Mouse (Mus musculus) midbrain, embryonic 11.5 days (tissue): ENCODE measurements at regions not wholly inside any gene's neighbourhood (a gene's known extent, or its start where the extent isn't known, plus 50 kb on each side); places are given as distances from the start of the nearest gene placed in this dataset.

Source experiments
- ATAC-seq: fragments of 200-750 bp; cut with Nextera tagmentation; 2 replicates; pipeline ENCODE4 v1.8.0; 2017; ENCODE audit warnings: moderate TSS enrichment, moderate library complexity; ENCODE audit not compliant: low FRiP score
- DNase-seq: peaks from one replicate; pipeline ENCODE4 v3.0.0; 2015; ENCODE audit warnings: low spot score; ENCODE audit errors: missing footprints
- H3K27ac ChIP-seq: fragments of 300-500 bp; sonication (generic); 2 replicates; pipeline ENCODE4 v1.5.1; 2014; ENCODE audit warnings: low read depth, low read length
- H3K27me3 ChIP-seq: fragments of 300-500 bp; sonication (generic); 2 replicates; pipeline ENCODE4 v1.6.1; 2014; ENCODE audit warnings: mild to moderate bottlenecking, low read length, moderate library complexity, mixed read lengths; ENCODE audit not compliant: control insufficient read depth, insufficient read depth
- H3K36me3 ChIP-seq: fragments of 300-500 bp; sonication (generic); 2 replicates; pipeline ENCODE4 v1.6.1; 2014; ENCODE audit warnings: mild to moderate bottlenecking, low read length, moderate library complexity, mixed read lengths; ENCODE audit not compliant: control insufficient read depth, insufficient read depth
- H3K4me1 ChIP-seq: fragments of 300-500 bp; sonication (generic); 2 replicates; pipeline ENCODE4 v1.6.1; 2014; ENCODE audit warnings: low read length; ENCODE audit not compliant: control insufficient read depth, insufficient read depth
- H3K4me2 ChIP-seq: fragments of 300-500 bp; sonication (generic); 2 replicates; pipeline ENCODE4 v1.6.1; 2014; ENCODE audit warnings: mild to moderate bottlenecking, moderate library complexity
- H3K4me3 ChIP-seq: fragments of 300-500 bp; sonication (generic); 2 replicates; pipeline ENCODE4 v1.5.1; 2014; ENCODE audit warnings: low read depth, low read length
- H3K9ac ChIP-seq: fragments of 300-500 bp; sonication (generic); 2 replicates; pipeline ENCODE4 v1.6.1; 2014; ENCODE audit warnings: low read length
- H3K9me3 ChIP-seq: fragments of 300-500 bp; sonication (generic); 2 replicates; pipeline ENCODE4 v1.6.1; 2016; ENCODE audit warnings: low read length; ENCODE audit not compliant: control insufficient read depth
- WGBS: fragments of 180-500 bp; shearing (Covaris S2); extraction: QIAGEN DNeasy Blood & Tissue Kit; methylation state at CpG from one replicate; pipeline ENCODE4 v1.1.7; 2014; 5-methylcytosine and 5-hydroxymethylcytosine counted together

DNA sequence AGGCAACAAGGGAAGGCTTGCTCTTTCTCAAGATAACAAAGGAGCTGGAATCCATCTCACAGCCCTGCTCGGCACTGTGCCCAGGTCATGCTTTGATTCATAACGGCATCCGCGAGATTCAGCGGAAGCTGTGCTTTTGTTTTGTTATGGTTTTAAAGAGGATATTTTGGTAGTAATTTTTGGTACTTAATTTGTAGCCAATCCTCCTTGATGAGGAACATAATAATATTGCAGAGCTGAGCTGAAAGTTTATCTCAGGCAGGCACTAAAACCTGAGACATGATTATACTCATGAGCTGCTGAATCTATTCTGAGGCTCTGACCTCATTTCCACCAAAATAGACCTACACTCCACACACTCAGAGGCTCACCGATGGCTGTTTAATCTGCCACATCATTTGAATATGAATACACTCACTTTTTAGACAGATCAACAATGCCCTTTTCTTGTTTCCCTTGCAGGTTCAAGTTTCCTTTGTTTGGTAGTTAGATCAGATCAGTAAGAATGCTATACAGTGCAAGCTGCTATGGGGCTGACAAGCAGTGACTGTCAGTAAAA, 518.5 kb downstream of the Ptprc start:
- H3K9me3 ChIP-seq, result no peaks in the 10 kb centered on the region
- peak overlapping the region; percentile 27; the same call in 1 of the 2 replicates for H3K4me2 ChIP-seq
- no peaks in the 10 kb centered on the region for H3K27me3 ChIP-seq
- DNase-seq, result peak; percentile 95
- WGBS, result 13% methylated on average over 6 of the region's 6 CpGs
- peaks cover 5% of the 10 kb centered on the region for H3K4me1 ChIP-seq
- H3K4me3 ChIP-seq, result no peak overlapping the region
- H3K27ac ChIP-seq, result peak overlapping the region; percentile 50
- H3K36me3 ChIP-seq, result no peaks in the 10 kb centered on the region
- ATAC-seq, result peak; percentile 94
- H3K9ac ChIP-seq, result 0 out of 2 replicates have a peak overlapping the region, but pooled peaks have one; percentile 31

DNA sequence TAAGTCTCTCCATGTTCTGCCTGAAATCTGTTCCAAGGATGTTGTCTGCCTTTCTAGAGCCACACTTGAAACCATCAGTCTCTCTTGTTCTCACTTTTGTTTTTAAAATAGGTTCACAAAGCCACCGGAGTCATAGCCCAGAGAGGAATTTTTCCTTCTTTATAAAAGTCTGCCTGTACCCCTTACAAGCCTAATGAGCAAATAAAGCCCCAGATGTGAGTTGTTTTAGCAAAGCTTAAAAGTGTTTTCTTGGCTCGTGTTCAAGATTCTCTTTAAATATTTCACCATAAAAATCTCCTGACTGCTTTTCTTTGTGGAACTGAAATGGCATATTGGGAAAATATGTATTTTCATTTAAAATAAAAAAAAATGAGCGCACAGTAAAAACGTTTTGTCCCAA, 521.3 kb downstream of the Ptprc start:
- DNase-seq, result no peak
- Histone ChIP-seq H3K36me3 (no peaks in the 10 kb centered on the region), H3K27me3 (no peaks in the 10 kb centered on the region), H3K4me3 (no peak overlapping the region), H3K4me2 (no peak overlapping the region), H3K27ac (no peak overlapping the region), H3K9ac (no peak overlapping the region), H3K4me1 (peaks cover 5% of the 10 kb centered on the region), H3K9me3 (no peaks in the 10 kb centered on the region)
- ATAC-seq, result no peak
- 57% methylated on average over 4 of the region's 4 CpGs for WGBS

DNA sequence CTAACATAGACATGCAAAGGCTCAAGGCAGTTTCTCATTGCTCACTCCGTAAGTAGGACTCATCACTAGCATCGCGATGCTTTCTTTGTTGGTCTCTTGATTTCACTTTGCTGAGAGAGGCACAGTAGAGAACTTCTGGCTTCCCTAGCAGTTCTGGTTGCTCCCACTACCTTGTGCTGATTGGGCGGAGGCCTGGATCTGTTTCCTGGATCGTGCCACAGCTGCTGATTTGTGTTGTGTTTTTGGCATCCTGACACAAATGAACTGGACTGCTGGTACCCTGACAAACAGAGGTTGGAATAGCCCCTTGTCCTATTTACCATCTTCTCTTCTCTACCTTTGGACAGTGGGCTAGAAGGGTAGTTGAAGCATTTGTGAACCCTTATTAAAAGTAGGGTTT, 522.0 kb downstream of the Ptprc start:
- H3K27ac ChIP-seq, result no peak overlapping the region
- H3K36me3 ChIP-seq, result no peaks in the 10 kb centered on the region
- ATAC-seq (no peak), DNase-seq (peak; percentile 64)
- no peak overlapping the region for H3K4me2 ChIP-seq
- H3K4me3 ChIP-seq, result no peak overlapping the region
- H3K4me1 ChIP-seq, result peaks cover 5% of the 10 kb centered on the region
- H3K9me3 ChIP-seq, result no peaks in the 10 kb centered on the region
- no peaks in the 10 kb centered on the region for H3K27me3 ChIP-seq
- WGBS, result 85% methylated on average over 5 of the region's 5 CpGs
- H3K9ac ChIP-seq, result no peak overlapping the region

DNA sequence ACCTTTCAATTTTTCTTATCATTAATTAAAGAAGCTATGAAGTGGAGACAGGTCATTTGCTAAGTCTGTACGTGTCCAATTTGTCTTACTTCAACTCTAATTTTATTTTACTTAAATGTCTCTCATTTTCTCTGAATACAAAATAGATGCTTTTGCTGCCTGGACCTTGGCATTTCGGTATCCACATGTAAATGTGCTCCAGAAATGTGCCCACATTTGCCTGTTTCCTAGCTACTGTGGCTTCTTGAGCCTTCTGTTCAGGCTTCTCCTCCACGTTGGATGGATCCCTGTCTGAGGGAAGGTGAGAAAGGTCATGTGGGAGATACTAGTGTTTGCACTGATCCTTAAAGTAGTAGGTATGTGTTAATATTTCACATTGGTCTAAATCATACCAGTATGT, 524.9 kb downstream of the Ptprc start:
- Histone ChIP-seq H3K4me2 (no peak overlapping the region), H3K36me3 (no peaks in the 10 kb centered on the region), H3K9me3 (no peaks in the 10 kb centered on the region), H3K27ac (no peak overlapping the region), H3K9ac (no peak overlapping the region), H3K4me1 (peaks cover 3% of the 10 kb centered on the region; the same call in 1 of the 2 replicates), H3K4me3 (no peak overlapping the region), H3K27me3 (no peaks in the 10 kb centered on the region)
- 69% methylated on average over 3 of the region's 3 CpGs for WGBS
- ATAC-seq, result no peak
- peak; percentile 71 for DNase-seq

DNA sequence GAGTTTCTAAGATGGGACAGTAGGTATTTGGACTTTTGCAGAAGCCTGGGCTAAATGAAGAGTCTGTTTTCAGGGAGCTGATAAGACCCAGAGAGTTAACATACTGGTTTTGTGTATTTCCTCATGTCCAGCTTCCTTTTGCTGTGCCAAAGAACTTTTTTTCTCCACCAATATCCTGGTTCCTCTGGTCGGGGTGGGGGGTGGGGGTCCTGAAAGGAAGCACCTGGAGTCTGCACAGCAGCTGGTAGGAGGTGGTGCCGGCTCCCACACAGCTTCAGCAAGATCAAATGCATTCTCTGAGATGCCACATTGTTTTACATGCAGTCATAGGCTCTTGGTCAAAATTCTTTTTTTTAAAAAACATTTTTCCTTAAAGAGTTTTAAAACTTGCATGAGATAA, 525.4 kb downstream of the Ptprc start:
- Histone ChIP-seq H3K9me3 (no peaks in the 10 kb centered on the region), H3K4me3 (no peak overlapping the region), H3K27ac (no peak overlapping the region), H3K9ac (no peak overlapping the region), H3K4me2 (no peak overlapping the region), H3K36me3 (no peaks in the 10 kb centered on the region), H3K27me3 (no peaks in the 10 kb centered on the region), H3K4me1 (peaks cover 3% of the 10 kb centered on the region; the same call in 1 of the 2 replicates)
- DNase-seq (peak; percentile 81), ATAC-seq (no peak)
- 39% methylated on average over 2 of the region's 2 CpGs for WGBS

DNA sequence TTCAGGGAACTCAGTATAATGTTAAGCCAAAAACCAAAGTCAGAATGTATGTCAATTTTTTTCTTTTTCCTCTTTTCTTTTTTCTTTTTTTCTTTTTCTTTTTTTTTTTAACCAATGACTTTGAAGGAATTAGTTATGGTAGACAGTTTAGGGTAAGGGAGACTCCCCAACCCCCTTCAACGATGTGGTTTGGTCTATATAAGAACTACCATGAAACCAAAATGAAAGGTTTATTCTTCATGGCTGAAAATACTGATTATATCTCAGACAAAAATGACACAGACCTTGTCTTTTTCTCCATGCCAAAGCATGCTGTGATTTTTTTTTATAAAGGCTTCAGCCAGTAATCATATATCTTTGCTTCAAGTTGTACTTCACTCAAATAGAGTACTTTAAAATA, 526.7 kb downstream of the Ptprc start:
- Histone ChIP-seq H3K9ac (no peak overlapping the region), H3K27me3 (no peaks in the 10 kb centered on the region), H3K4me1 (no peaks in the 10 kb centered on the region; the same call in 1 of the 2 replicates), H3K4me2 (no peak overlapping the region), H3K9me3 (no peaks in the 10 kb centered on the region), H3K4me3 (no peak overlapping the region), H3K36me3 (no peaks in the 10 kb centered on the region), H3K27ac (no peak overlapping the region)
- ATAC-seq (no peak), DNase-seq (peak; percentile 54)
- 87% methylated on average over 1 of the region's 1 CpGs for WGBS

DNA sequence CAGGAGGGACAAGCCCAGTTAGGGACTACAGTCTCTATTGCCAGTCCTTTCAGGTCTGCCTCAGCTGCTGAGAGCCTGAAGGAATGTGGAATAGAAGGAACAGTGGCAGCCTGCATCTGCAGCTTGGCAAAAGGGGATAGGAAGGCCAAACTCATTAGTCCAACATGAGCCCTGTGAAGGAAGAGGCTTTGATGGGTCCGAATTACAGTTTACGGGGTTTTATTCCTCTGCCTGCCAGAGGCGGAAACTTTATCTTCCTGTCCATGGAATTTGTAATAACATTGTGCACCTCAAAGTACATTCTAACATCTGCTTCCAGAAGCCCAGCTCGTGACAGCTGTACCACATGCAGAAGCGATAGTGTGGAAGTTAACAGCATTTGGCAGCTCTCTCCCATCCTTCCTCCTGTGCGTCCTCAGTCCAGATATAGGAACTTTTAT, 530.9 kb downstream of the Ptprc start:
- H3K27me3 ChIP-seq, result no peaks in the 10 kb centered on the region
- no peak overlapping the region for H3K4me3 ChIP-seq
- no peak overlapping the region for H3K4me2 ChIP-seq
- 81% methylated on average over 6 of the region's 6 CpGs for WGBS
- H3K27ac ChIP-seq, result no peak overlapping the region
- no peaks in the 10 kb centered on the region for H3K4me1 ChIP-seq
- H3K9me3 ChIP-seq, result no peaks in the 10 kb centered on the region
- no peak overlapping the region for H3K9ac ChIP-seq
- no peaks in the 10 kb centered on the region for H3K36me3 ChIP-seq
- peak; percentile 62 for DNase-seq
- ATAC-seq, result no peak

DNA sequence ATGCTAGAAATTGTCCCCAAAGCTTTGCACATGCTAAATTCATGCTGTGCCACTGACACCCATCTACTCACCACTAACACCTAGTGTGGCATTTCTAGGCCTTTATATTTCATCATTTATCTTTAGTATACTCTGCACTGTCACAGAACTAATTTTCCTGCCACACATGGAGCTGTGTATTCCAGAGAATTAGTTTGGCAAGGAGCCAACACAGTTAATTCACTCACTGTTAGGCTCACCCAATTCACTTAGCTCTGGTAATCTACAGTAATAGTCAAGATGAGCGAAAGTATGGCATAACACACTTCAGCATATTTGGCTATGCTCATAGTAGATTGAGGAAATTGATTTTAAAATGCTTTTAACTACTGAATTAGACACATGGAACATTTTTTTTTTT, 532.0 kb downstream of the Ptprc start:
- H3K4me1 ChIP-seq, result no peaks in the 10 kb centered on the region
- no peak overlapping the region for H3K4me3 ChIP-seq
- H3K36me3 ChIP-seq, result no peaks in the 10 kb centered on the region
- no peak overlapping the region for H3K9ac ChIP-seq
- peak; percentile 62 for DNase-seq
- H3K27me3 ChIP-seq, result no peaks in the 10 kb centered on the region
- H3K9me3 ChIP-seq, result no peaks in the 10 kb centered on the region
- no peak for ATAC-seq
- WGBS, result 90% methylated on average over 1 of the region's 1 CpGs
- no peak overlapping the region for H3K4me2 ChIP-seq
- no peak overlapping the region for H3K27ac ChIP-seq

DNA sequence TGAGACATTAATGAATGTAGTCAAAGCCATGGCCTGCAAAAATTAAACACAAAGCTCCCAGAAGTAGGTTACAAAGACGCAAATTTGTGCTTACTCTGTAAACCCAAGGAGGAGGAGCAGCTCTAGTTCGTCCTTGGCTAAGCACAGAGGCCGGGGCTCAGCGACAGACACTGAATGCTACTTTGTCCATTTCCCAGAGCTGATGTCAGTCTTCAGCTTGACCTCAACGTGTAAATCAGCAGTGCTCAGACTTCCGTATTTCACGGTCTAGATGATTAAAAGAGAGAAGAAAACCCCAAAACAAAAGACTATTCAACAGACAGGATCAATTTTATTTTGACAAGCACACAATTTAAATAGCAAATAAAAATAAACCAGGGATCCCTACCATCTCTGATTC, 534.7 kb downstream of the Ptprc start:
- Histone ChIP-seq H3K4me1 (peaks cover 10% of the 10 kb centered on the region), H3K4me3 (no peak overlapping the region), H3K9me3 (no peaks in the 10 kb centered on the region), H3K27me3 (no peaks in the 10 kb centered on the region), H3K9ac (no peak overlapping the region), H3K4me2 (no peak overlapping the region), H3K27ac (no peak overlapping the region), H3K36me3 (no peaks in the 10 kb centered on the region)
- 8% methylated on average over 7 of the region's 7 CpGs for WGBS
- peak; percentile 85 for DNase-seq
- no peak for ATAC-seq
